Mouse (Mus musculus) testis, adult 2 months (tissue): Measurements from ENCODE around the gene Fkbp1a. TPM values are rescaled to one million over a fixed set of nuclear protein-coding genes. Genes with fewer than 3 reads are reported as not detected.

Source experiments
- H3K27ac ChIP-seq: fragments of 200-500 bp; 2 replicates; pipeline ENCODE4 v1.5.1; 2012; ENCODE audit warnings: low read depth, low read length; ENCODE audit not compliant: control insufficient read depth, insufficient read depth
- H3K27me3 ChIP-seq: fragments of 200-500 bp; 2 replicates; pipeline ENCODE4 v1.6.1; 2012; ENCODE audit warnings: mild to moderate bottlenecking, low read length, moderate library complexity; ENCODE audit not compliant: control insufficient read depth, insufficient read depth
- H3K36me3 ChIP-seq: fragments of 200-500 bp; 2 replicates; pipeline ENCODE4 v1.6.1; 2012; ENCODE audit warnings: mild to moderate bottlenecking, low read length; ENCODE audit not compliant: control insufficient read depth, insufficient read depth
- H3K4me1 ChIP-seq: fragments of 200-500 bp; 2 replicates; pipeline ENCODE4 v1.6.1; 2012; ENCODE audit warnings: low read length; ENCODE audit not compliant: control insufficient read depth, insufficient read depth
- H3K4me3 ChIP-seq: fragments of 200-500 bp; 2 replicates; pipeline ENCODE4 v1.5.1; 2012; ENCODE audit warnings: low read depth, mild to moderate bottlenecking, low read length, moderate library complexity, mixed read lengths; ENCODE audit not compliant: control insufficient read depth
- CTCF ChIP-seq: fragments of 200-500 bp; IDR thresholded peaks from 2 replicates; pipeline ENCODE4 v1.5.1; 2012; ENCODE audit warnings: low read depth, mild to moderate bottlenecking, inconsistent platforms, low read length, moderate library complexity; ENCODE audit not compliant: control insufficient read depth, insufficient read depth, insufficient replicate concordance
- POLR2A ChIP-seq: fragments of 200-500 bp; IDR thresholded peaks from 2 replicates; pipeline ENCODE4 v1.6.1; 2012; ENCODE audit warnings: low read depth, mild to moderate bottlenecking, inconsistent platforms, low read length, moderate library complexity; ENCODE audit not compliant: control insufficient read depth
- polyA plus RNA-seq: library from polyadenylated mRNA; depleted of rRNA; stranded (reverse); fragments of >200 nt; gene quantifications from 2 replicates; pipeline ENCODE4 v1.2.3, GENCODE M21; 2012

Gene Fkbp1a
- polyA plus RNA-seq, 1 experiment, result 184 TPM

- Histone ChIP-seq H3K4me1 (no peaks in the 10 kb centered on the region), H3K36me3 (no peaks in the 10 kb centered on the region), H3K4me3 (no peak overlapping the region), H3K27me3 (no peaks in the 10 kb centered on the region), H3K27ac (no peak overlapping the region)
- no peak for TF ChIP-seq POLR2A
- no peak for TF ChIP-seq CTCF
Observed at GRCm38 (mm10) chr2:151585934-151586333, 43.7 kb downstream of the Fkbp1a start.

- H3K36me3 ChIP-seq, result no peaks in the 10 kb centered on the region
- H3K27ac ChIP-seq, result no peak overlapping the region
- no peaks in the 10 kb centered on the region for H3K4me1 ChIP-seq
- H3K4me3 ChIP-seq, result no peak overlapping the region
- no peaks in the 10 kb centered on the region for H3K27me3 ChIP-seq
- no peak for TF ChIP-seq CTCF
- TF ChIP-seq POLR2A, result no peak
Observed at GRCm38 (mm10) chr2:151586807-151587206, 44.5 kb downstream of the Fkbp1a start.

DNA sequence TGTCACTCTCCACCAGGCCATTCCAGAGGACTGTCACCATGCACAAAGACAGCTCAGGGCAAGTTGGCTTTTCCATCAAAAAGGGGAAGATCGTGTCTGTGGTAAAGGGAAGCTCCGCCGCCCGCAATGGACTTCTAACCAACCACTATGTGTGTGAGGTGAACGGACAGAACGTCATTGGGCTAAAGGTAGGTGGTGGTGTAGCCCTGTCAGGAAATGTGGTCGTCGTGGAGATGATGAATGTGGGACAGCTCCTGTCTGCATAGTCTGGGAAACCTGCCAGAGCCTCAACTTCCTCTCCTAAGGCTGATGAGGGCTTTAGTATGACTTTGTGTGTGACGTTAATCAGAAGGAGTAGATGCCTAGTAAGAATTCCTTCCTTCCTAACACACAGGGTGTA, 45.0 kb downstream of the Fkbp1a start:
- no peak for TF ChIP-seq POLR2A
- TF ChIP-seq CTCF, result no peak
- no peaks in the 10 kb centered on the region for H3K4me1 ChIP-seq
- H3K27me3 ChIP-seq, result no peaks in the 10 kb centered on the region
- H3K4me3 ChIP-seq, result no peak overlapping the region
- no peak overlapping the region for H3K27ac ChIP-seq
- no peaks in the 10 kb centered on the region for H3K36me3 ChIP-seq

- Histone ChIP-seq H3K4me1 (no peaks in the 10 kb centered on the region; the same call in 1 of the 2 replicates), H3K27ac (no peak overlapping the region), H3K27me3 (no peaks in the 10 kb centered on the region), H3K4me3 (no peak overlapping the region), H3K36me3 (no peaks in the 10 kb centered on the region)
- no peak for TF ChIP-seq CTCF
- no peak for TF ChIP-seq POLR2A
Observed at GRCm38 (mm10) chr2:151598068-151598467, 55.8 kb downstream of the Fkbp1a start.

- Histone ChIP-seq H3K27ac (no peak overlapping the region), H3K27me3 (no peaks in the 10 kb centered on the region), H3K4me3 (no peak overlapping the region), H3K4me1 (no peaks in the 10 kb centered on the region; the same call in 1 of the 2 replicates), H3K36me3 (no peaks in the 10 kb centered on the region)
- TF ChIP-seq POLR2A (no peak), CTCF (no peak)
Observed at GRCm38 (mm10) chr2:151602106-151602505, 59.8 kb downstream of the Fkbp1a start.

- TF ChIP-seq POLR2A (no peak), CTCF (no peak)
- no peak overlapping the region for H3K4me3 ChIP-seq
- no peaks in the 10 kb centered on the region for H3K36me3 ChIP-seq
- H3K27me3 ChIP-seq, result no peaks in the 10 kb centered on the region
- no peaks in the 10 kb centered on the region; the same call in 1 of the 2 replicates for H3K4me1 ChIP-seq
- H3K27ac ChIP-seq, result no peak overlapping the region
Observed at GRCm38 (mm10) chr2:151603630-151604029, 61.3 kb downstream of the Fkbp1a start.

GRCm38 (mm10) chr2:151605437-151605987, 63.2 kb downstream of the Fkbp1a start:
- TF ChIP-seq POLR2A, result no peak
- TF ChIP-seq CTCF, result no peak
- Histone ChIP-seq H3K4me1 (no peaks in the 10 kb centered on the region; the same call in 1 of the 2 replicates), H3K27ac (no peak overlapping the region), H3K27me3 (no peaks in the 10 kb centered on the region), H3K4me3 (no peak overlapping the region), H3K36me3 (no peaks in the 10 kb centered on the region)
